Mouse (Mus musculus) retina, postnatal 7 days (tissue): ENCODE measurements around the gene Madd.

Experiments used
- DNase-seq: peaks from one replicate; pipeline ENCODE4 v3.0.0-alpha.2; 2012; ENCODE audit warnings: low read depth, low spot score

The Madd gene

GRCm38 (mm10) chr2:91097015-91097414 is 86.6 kb downstream of the Madd start:
- no peak for DNase-seq

GRCm38 (mm10) chr2:91096524-91096923 is 87.1 kb downstream of the Madd start:
- no peak for DNase-seq

GRCm38 (mm10) chr2:91090827-91091226 is 92.8 kb downstream of the Madd start:
- no peak for DNase-seq

- no peak for DNase-seq
Observed at GRCm38 (mm10) chr2:91090208-91090607, 93.4 kb downstream of the Madd start.

GRCm38 (mm10) chr2:91088987-91089386 is 94.7 kb downstream of the Madd start:
- DNase-seq, result no peak

GRCm38 (mm10) chr2:91087453-91087852 is 96.2 kb downstream of the Madd start:
- no peak for DNase-seq
